Mouse (Mus musculus) lung, embryonic 16.5 days (tissue): ENCODE results near the gene Lrrc56. TPM values are rescaled to one million over a fixed set of nuclear protein-coding genes. Genes with fewer than 3 reads are reported as not detected.

Experiments used
- ATAC-seq: fragments of 200-750 bp; cut with Nextera tagmentation; 2 replicates; pipeline ENCODE4 v1.8.0; 2017; ENCODE audit warnings: low read depth, mild to moderate bottlenecking, moderate library complexity
- H3K27ac ChIP-seq: fragments of 300-500 bp; sonication (generic); 2 replicates; pipeline ENCODE4 v1.5.1; 2014; ENCODE audit warnings: mild to moderate bottlenecking, control low read depth, low read length
- H3K27me3 ChIP-seq: fragments of 300-500 bp; sonication (generic); 2 replicates; pipeline ENCODE4 v1.6.1; 2014; ENCODE audit warnings: low read depth, low read length, mixed read lengths; ENCODE audit not compliant: control insufficient read depth, insufficient read depth
- H3K36me3 ChIP-seq: fragments of 300-500 bp; sonication (generic); 2 replicates; pipeline ENCODE4 v1.6.1; 2014; ENCODE audit warnings: low read length; ENCODE audit not compliant: control insufficient read depth, insufficient read depth
- H3K4me1 ChIP-seq: fragments of 300-500 bp; sonication (generic); replicated peaks from 2 replicates; pipeline ENCODE4 v1.6.1; 2014; ENCODE audit warnings: low read length, mixed read lengths; ENCODE audit not compliant: control insufficient read depth, insufficient read depth
- H3K4me2 ChIP-seq: fragments of 300-500 bp; sonication (generic); 2 replicates; pipeline ENCODE4 v1.6.1; 2014; ENCODE audit warnings: low read depth, low read length, control low read depth
- H3K4me3 ChIP-seq: fragments of 300-500 bp; sonication (generic); 2 replicates; pipeline ENCODE4 v1.5.1; 2014; ENCODE audit warnings: mild to moderate bottlenecking, low read length, control low read depth
- H3K9ac ChIP-seq: fragments of 300-500 bp; sonication (generic); 2 replicates; pipeline ENCODE4 v1.6.1; 2014; ENCODE audit warnings: low read length, control low read depth
- H3K9me3 ChIP-seq: fragments of 300-500 bp; sonication (generic); 2 replicates; pipeline ENCODE4 v1.6.1; 2016; ENCODE audit warnings: low read length; ENCODE audit not compliant: control insufficient read depth
- WGBS: fragments of 180-500 bp; shearing (Covaris S2); extraction: QIAGEN DNeasy Blood & Tissue Kit; methylation state at CpG from one replicate; pipeline ENCODE4 v1.1.7; 2014; 5-methylcytosine and 5-hydroxymethylcytosine counted together
- polyA plus RNA-seq: library from polyadenylated mRNA; unstranded; fragments of >200 nt; fragmentation: Nextera tagmentation; extraction: Ambion mirVana; gene quantifications from 2 replicates; pipeline ENCODE4 v1.2.1, GENCODE M21; 2015

The Lrrc56 gene
- polyA plus RNA-seq, 1 experiment from 2014 or later: 8.6 TPM

- ATAC-seq: peak; percentile 2; the same call in 1 of the 2 replicates
- WGBS: 8% methylated on average over 7 of the region's 7 CpGs
- no peaks in the 10 kb centered on the region for H3K9me3 ChIP-seq
Observed at GRCm38 (mm10) chr7:141167901-141168517, 25.9 kb upstream of the Lrrc56 start.

GRCm38 (mm10) chr7:141168518-141168953, 25.4 kb upstream of the Lrrc56 start:
- Histone ChIP-seq H3K27ac (peak overlapping the region; percentile 48), H3K27me3 (no peaks in the 10 kb centered on the region), H3K9me3 (no peaks in the 10 kb centered on the region), H3K36me3 (peaks cover 13% of the 10 kb centered on the region), H3K4me2 (peak overlapping the region; percentile 71), H3K4me3 (peak overlapping the region; percentile 63), H3K9ac (peak overlapping the region; percentile 77), H3K4me1 (peaks cover 28% of the 10 kb centered on the region)
- peak; percentile 66 for ATAC-seq
- WGBS: under 1% methylated on average over 22 of the region's 22 CpGs

More at GRCm38 (mm10) chr7:141167901-141168517, 25.9 kb upstream of the Lrrc56 start:
- peak overlapping the region; percentile 71 for H3K4me2 ChIP-seq
- H3K27ac ChIP-seq: peak overlapping the region; percentile 48
- peaks cover 23% of the 10 kb centered on the region for H3K4me1 ChIP-seq
- H3K9ac ChIP-seq: peak overlapping the region; percentile 77
- no peaks in the 10 kb centered on the region for H3K27me3 ChIP-seq
- peaks cover 16% of the 10 kb centered on the region for H3K36me3 ChIP-seq
- H3K4me3 ChIP-seq: peak overlapping the region; percentile 63

GRCm38 (mm10) chr7:141169300-141169699, 24.7 kb upstream of the Lrrc56 start:
- WGBS: 27% methylated on average over 1 of the region's 1 CpGs
- peaks cover 7% of the 10 kb centered on the region for H3K36me3 ChIP-seq
- H3K4me2 ChIP-seq: no peak overlapping the region; the same call in 1 of the 2 replicates
- H3K4me1 ChIP-seq: peaks cover 28% of the 10 kb centered on the region
- H3K9me3 ChIP-seq: no peaks in the 10 kb centered on the region
- no peaks in the 10 kb centered on the region for H3K27me3 ChIP-seq
- no peak for ATAC-seq
- H3K27ac ChIP-seq: peak overlapping the region; percentile 48
- H3K4me3 ChIP-seq: no peak overlapping the region
- 0 out of 2 replicates have a peak overlapping the region, but pooled peaks have one; percentile 1 for H3K9ac ChIP-seq

- Histone ChIP-seq H3K27me3 (no peaks in the 10 kb centered on the region), H3K36me3 (peaks cover 3% of the 10 kb centered on the region), H3K4me2 (no peak overlapping the region), H3K4me3 (no peak overlapping the region), H3K9me3 (no peaks in the 10 kb centered on the region), H3K9ac (no peak overlapping the region), H3K27ac (peak overlapping the region; percentile 48), H3K4me1 (peaks cover 28% of the 10 kb centered on the region)
- no peak for ATAC-seq
Observed at GRCm38 (mm10) chr7:141169866-141170265, 24.1 kb upstream of the Lrrc56 start.

GRCm38 (mm10) chr7:141172116-141173006, 21.6 kb upstream of the Lrrc56 start, which contains the start of gene Rnh1:
TSS of gene Rnh1 (minus strand) at chr7:141172857.
- Histone ChIP-seq H3K36me3 (no peaks in the 10 kb centered on the region), H3K27ac (peak within 1 kb of the TSS; percentile 97), H3K4me3 (peak within 1 kb of the TSS; percentile 63), H3K4me1 (peaks cover 25% of the 10 kb centered on the region), H3K9ac (peak within 1 kb of the TSS; percentile 77), H3K9me3 (no peaks in the 10 kb centered on the region), H3K27me3 (no peaks in the 10 kb centered on the region), H3K4me2 (peak within 1 kb of the TSS; percentile 72)
- 2% methylated on average over 55 of the region's 55 CpGs for WGBS
- peak; percentile 95 for ATAC-seq

- peaks cover 18% of the 10 kb centered on the region for H3K4me1 ChIP-seq
- no peaks in the 10 kb centered on the region for H3K36me3 ChIP-seq
- H3K27me3 ChIP-seq: no peaks in the 10 kb centered on the region
- 60% methylated on average over 5 of the region's 5 CpGs for WGBS
- H3K4me2 ChIP-seq: peak overlapping the region; percentile 72
- peak overlapping the region; percentile 63 for H3K4me3 ChIP-seq
- H3K9ac ChIP-seq: peak overlapping the region; percentile 77
- H3K9me3 ChIP-seq: no peaks in the 10 kb centered on the region
- no peak for ATAC-seq
- H3K27ac ChIP-seq: peak overlapping the region; percentile 97
Observed at GRCm38 (mm10) chr7:141173323-141173850, 20.6 kb upstream of the Lrrc56 start.

- Histone ChIP-seq H3K36me3 (no peaks in the 10 kb centered on the region), H3K9ac (no peak overlapping the region), H3K9me3 (no peaks in the 10 kb centered on the region), H3K4me3 (no peak overlapping the region), H3K27ac (no peak overlapping the region), H3K4me2 (no peak overlapping the region), H3K27me3 (no peaks in the 10 kb centered on the region; the same call in 1 of the 2 replicates), H3K4me1 (peaks cover 10% of the 10 kb centered on the region)
- ATAC-seq: no peak
- 85% methylated on average over 4 of the region's 4 CpGs for WGBS
Observed at GRCm38 (mm10) chr7:141175068-141175467, 18.9 kb upstream of the Lrrc56 start.

- 1% methylated on average over 8 of the region's 8 CpGs for WGBS
- Histone ChIP-seq H3K4me2 (no peak overlapping the region), H3K4me1 (peaks cover 10% of the 10 kb centered on the region), H3K27me3 (no peaks in the 10 kb centered on the region; the same call in 1 of the 2 replicates), H3K9ac (no peak overlapping the region; the same call in 1 of the 2 replicates), H3K36me3 (no peaks in the 10 kb centered on the region), H3K4me3 (no peak overlapping the region), H3K9me3 (no peaks in the 10 kb centered on the region), H3K27ac (no peak overlapping the region)
- no peak for ATAC-seq
Observed at GRCm38 (mm10) chr7:141176173-141176572, 17.8 kb upstream of the Lrrc56 start.

GRCm38 (mm10) chr7:141188194-141188593, 5.8 kb upstream of the Lrrc56 start:
- no peak for ATAC-seq
- Histone ChIP-seq H3K27me3 (no peaks in the 10 kb centered on the region), H3K4me3 (no peak overlapping the region), H3K4me1 (peaks cover 17% of the 10 kb centered on the region), H3K9me3 (no peaks in the 10 kb centered on the region), H3K36me3 (peaks cover 35% of the 10 kb centered on the region), H3K9ac (no peak overlapping the region), H3K27ac (no peak overlapping the region), H3K4me2 (no peak overlapping the region)
- 66% methylated on average over 3 of the region's 3 CpGs for WGBS
